Comparison of ENCODE assay signal across 8 mouse cellular contexts in the genomic region with DNA sequence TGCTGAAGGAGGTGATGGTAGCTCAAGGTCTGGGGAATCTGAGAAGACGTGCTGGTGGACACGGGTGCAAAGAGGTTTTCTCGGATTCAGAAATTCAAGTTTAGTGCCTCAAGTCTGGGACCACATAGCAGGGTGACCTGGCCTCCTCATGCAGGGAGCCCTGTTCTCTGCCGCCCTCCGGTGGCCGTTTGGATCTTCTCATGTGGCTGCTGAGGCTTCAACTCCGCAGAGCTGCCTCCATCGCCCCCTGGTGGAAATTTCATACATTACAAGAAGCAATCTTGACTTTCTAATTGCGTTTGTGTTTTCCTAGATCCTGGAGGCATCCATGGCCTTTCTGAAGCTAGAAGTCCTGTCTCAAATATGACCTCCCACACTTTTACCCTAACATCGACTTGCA. TPM values are rescaled to one million over a fixed set of nuclear protein-coding genes. Genes with fewer than 3 reads are reported as not detected.
DNase-seq lines count a peak whose midpoint lies in the region; ATAC-seq lines count a peak whose summit lies in the region.

No protein-coding gene starts in this region.

- peak; percentile 36 for ATAC-seq in activated CD4-positive, CD25-positive, alpha-beta regulatory T cell, adult 4 months
- ATAC-seq in megakaryocyte progenitor cell, adult 5-6 weeks (replicated peaks; ENCODE audit: poor library complexity) = peak; percentile 92

- peak; percentile 91 to 97 for DNase-seq in cerebellum, postnatal 4 days (ENCODE audit: low spot score in 2 of 2)
- DNase-seq in gastrocnemius, adult 18-20 months (ENCODE audit: low spot score) = peak; percentile 93
- DNase-seq in hindlimb bud, embryonic 11.5 days (ENCODE audit: extremely low spot score, low read depth, low spot score) = peak; percentile 86
- DNase-seq in left cerebral cortex, adult 18-20 months (ENCODE audit: low spot score in 2 of 2) = peak; percentile 92 to 96
- peak; percentile 92 to 95 for DNase-seq in right cerebral cortex, postnatal 10 days (ENCODE audit: low spot score in 2 of 2)
- peak; percentile 89 for DNase-seq in urinary bladder, postnatal 25 days (ENCODE audit: low spot score)

RNA-seq across cellular contexts. Expression of a gene that starts 20.6 kb away (rescaled TPM):
- polyA plus RNA-seq in activated CD4-positive, CD25-positive, alpha-beta regulatory T cell, adult 4 months (2017; shearing (Covaris generic)) = 10 to 100 TPM; 26.1 to 39.2 TPM
- total RNA-seq in gastrocnemius, adult 18-20 months (2021) = 10 to 100 TPM; 72.7 to 73.2 TPM
- 10 to 100 TPM; 75.1 to 75.6 TPM for total RNA-seq in left cerebral cortex, adult 18-20 months (2021)
- 12.0 and 16.8 TPM in 2 replicates for total RNA-seq in megakaryocyte progenitor cell, adult 5-6 weeks (2015)
- total RNA-seq in megakaryocyte progenitor cell, adult 5-6 weeks (2017) = 9.2 and 10.8 TPM in 2 replicates

Comparison
In these comparisons a context has a peak if more than half of its experiments do, and no peak if none do; other contexts are left out.
1. Peak in every context shown above with its lines: DNase-seq and ATAC-seq.
2. RNA of a gene that starts 20.6 kb away (total RNA-seq): 75.1 to 75.6 TPM in left cerebral cortex, adult 18-20 months and 72.7 to 73.2 TPM in gastrocnemius, adult 18-20 months; 9.2 to 16.8 TPM in megakaryocyte progenitor cell, adult 5-6 weeks; every median in the first group is over 4 times any median in the second.